Comparison of ENCODE assay signal across 10 mouse cellular contexts in the genomic region with DNA sequence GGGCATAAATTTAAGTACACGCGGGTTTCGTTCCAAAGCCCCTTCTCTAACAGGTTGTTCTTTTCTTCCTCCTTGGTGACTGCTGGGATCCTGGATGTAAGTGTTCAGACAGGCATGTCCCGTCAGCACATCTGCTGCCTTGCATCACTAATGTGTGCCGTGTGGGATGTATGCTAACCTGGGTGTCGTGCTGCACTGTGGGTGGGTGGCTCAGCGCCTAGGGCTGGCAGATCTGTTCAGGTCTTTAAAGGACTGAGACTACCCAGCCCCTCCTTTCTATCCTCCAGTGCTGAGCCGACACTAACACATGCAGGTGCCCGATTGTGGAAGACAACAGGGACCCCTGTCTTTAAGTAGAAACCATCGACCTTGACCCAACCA. TPM values are rescaled to one million over a fixed set of nuclear protein-coding genes. Genes with fewer than 3 reads are reported as not detected.
A peak's percentile ranks its signal among the peaks of the same experiment; 100 is the strongest.
DNase-seq lines count a peak whose midpoint lies in the region; ATAC-seq and TF ChIP-seq lines count a peak whose summit lies in the region.
"Had no signal": no experiment of that assay in that cellular context is flagged by ENCODE, and none has a peak within 500 bp of the region (broad histone marks: within the 10 kb centered on the region; RNA-seq: fewer than 3 reads in every experiment).

No protein-coding gene starts in this region.

- H3K9ac ChIP-seq in liver, embryonic 11.5 days (ENCODE audit: low read depth, low read length), result peak overlapping the region; percentile 1; the same call in 1 of the 2 replicates
- H3K9ac ChIP-seq in hindbrain, embryonic 16.5 days (ENCODE audit: low read depth, low read length), result no peak overlapping the region
- no peak overlapping the region for H3K9ac ChIP-seq in forebrain, embryonic 15.5 days (replicated peaks)
- H3K9ac ChIP-seq: heart, embryonic 15.5 days had no signal

- H3K27ac ChIP-seq in testis, adult 2 months (ENCODE audit: control insufficient read depth, insufficient read depth, low read depth, low read length), result no peak overlapping the region
- peak overlapping the region; percentile 47 for H3K27ac ChIP-seq in liver, embryonic 11.5 days (ENCODE audit: low read depth, low read length)
- H3K27ac ChIP-seq in hindbrain, embryonic 16.5 days (ENCODE audit: low read depth, low read length), result no peak overlapping the region
- no peak overlapping the region for H3K27ac ChIP-seq in forebrain, embryonic 15.5 days (replicated peaks)
- H3K27ac ChIP-seq: heart, embryonic 15.5 days; limb, embryonic 10.5 days had no signal

- WGBS in liver, embryonic 11.5 days, result 64% methylated on average over 10 of the region's 10 CpGs
- WGBS in hindbrain, embryonic 16.5 days, result 59% methylated on average over 10 of the region's 10 CpGs
- WGBS in forebrain, embryonic 15.5 days, result 77% methylated on average over 10 of the region's 10 CpGs

- no peak for TF ChIP-seq POLR2A in testis, adult 2 months (IDR thresholded peaks at IDR 0.05; ENCODE audit: control insufficient read depth, low read depth, low read length)

- ATAC-seq in liver, embryonic 11.5 days (replicated peaks; ENCODE audit: low FRiP score), result peak; percentile 48
- ATAC-seq in hindbrain, embryonic 16.5 days, result no peak
- no peak for ATAC-seq in forebrain, embryonic 15.5 days (replicated peaks)

- H3K27me3 ChIP-seq in testis, adult 2 months (ENCODE audit: control insufficient read depth, insufficient read depth, low read length), result no peaks in the 10 kb centered on the region
- no peaks in the 10 kb centered on the region for H3K27me3 ChIP-seq in liver, embryonic 11.5 days (replicated peaks; ENCODE audit: control insufficient read depth, insufficient read depth, low read length)
- H3K27me3 ChIP-seq in hindbrain, embryonic 16.5 days (replicated peaks; ENCODE audit: control insufficient read depth, insufficient read depth, low read length), result no peaks in the 10 kb centered on the region
- H3K27me3 ChIP-seq in forebrain, embryonic 15.5 days, result no peaks in the 10 kb centered on the region
- H3K27me3 ChIP-seq: heart, embryonic 15.5 days had no signal

- H3K4me1 ChIP-seq in testis, adult 2 months (ENCODE audit: control insufficient read depth, insufficient read depth, low read length), result peaks cover 11% of the 10 kb centered on the region
- peaks cover 16% of the 10 kb centered on the region for H3K4me1 ChIP-seq in liver, embryonic 11.5 days (replicated peaks; ENCODE audit: control insufficient read depth, insufficient read depth, low read length)
- H3K4me1 ChIP-seq in hindbrain, embryonic 16.5 days (ENCODE audit: control insufficient read depth, insufficient read depth, low read depth, low read length), result peaks cover 5% of the 10 kb centered on the region; the same call in 1 of the 2 replicates
- peaks cover 4% of the 10 kb centered on the region; the same call in 1 of the 2 replicates for H3K4me1 ChIP-seq in forebrain, embryonic 15.5 days

- DNase-seq in testis, postnatal 14 days (ENCODE audit: low spot score), result no peak
- peak; percentile 68 to 79 for DNase-seq in frontal cortex, postnatal 36 days (ENCODE audit: low spot score in 2 of 2)
- DNase-seq in liver, embryonic 11.5 days (ENCODE audit: low spot score), result no peak
- no peak for DNase-seq in c-Kit-positive CD71-positive TER-119-positive erythroid progenitor cells, embryonic 14.5 days (ENCODE audit: low spot score)
- DNase-seq: lung, postnatal 4 days had no signal

- no peak for TF ChIP-seq CTCF in testis, adult 2 months (IDR thresholded peaks at IDR 0.05; ENCODE audit: control insufficient read depth, insufficient read depth, insufficient replicate concordance, low read depth, low read length)

- H3K9me3 ChIP-seq in liver, embryonic 11.5 days (ENCODE audit: control insufficient read depth, low read length), result no peaks in the 10 kb centered on the region
- H3K9me3 ChIP-seq in hindbrain, embryonic 16.5 days (ENCODE audit: control insufficient read depth, low read length), result no peaks in the 10 kb centered on the region
- H3K9me3 ChIP-seq in forebrain, embryonic 15.5 days, result no peaks in the 10 kb centered on the region
- H3K9me3 ChIP-seq: heart, embryonic 15.5 days; limb, embryonic 10.5 days had no signal

- H3K4me3 ChIP-seq in testis, adult 2 months (ENCODE audit: control insufficient read depth, low read depth, low read length), result peak overlapping the region; percentile 35
- H3K4me3 ChIP-seq in liver, embryonic 11.5 days (ENCODE audit: low read depth, low read length), result no peak overlapping the region
- H3K4me3 ChIP-seq in hindbrain, embryonic 16.5 days (ENCODE audit: low read length), result no peak overlapping the region
- no peak overlapping the region for H3K4me3 ChIP-seq in forebrain, embryonic 15.5 days
- H3K4me3 ChIP-seq: heart, embryonic 15.5 days; limb, embryonic 10.5 days had no signal

- no peaks in the 10 kb centered on the region for H3K36me3 ChIP-seq in testis, adult 2 months (ENCODE audit: control insufficient read depth, insufficient read depth, low read length)
- H3K36me3 ChIP-seq in liver, embryonic 11.5 days (ENCODE audit: control insufficient read depth, insufficient read depth, low read length), result no peaks in the 10 kb centered on the region
- H3K36me3 ChIP-seq in hindbrain, embryonic 16.5 days (ENCODE audit: control insufficient read depth, insufficient read depth, low read length), result peaks cover 9% of the 10 kb centered on the region
- H3K36me3 ChIP-seq in forebrain, embryonic 15.5 days, result peaks cover 21% of the 10 kb centered on the region
- H3K36me3 ChIP-seq: heart, embryonic 15.5 days; limb, embryonic 10.5 days had no signal

- H3K4me2 ChIP-seq in liver, embryonic 11.5 days, result peak overlapping the region; percentile 49
- no peak overlapping the region for H3K4me2 ChIP-seq in hindbrain, embryonic 16.5 days (ENCODE audit: low read length)
- no peak overlapping the region for H3K4me2 ChIP-seq in forebrain, embryonic 15.5 days (replicated peaks)
- H3K4me2 ChIP-seq: heart, embryonic 15.5 days had no signal

RNA-seq across cellular contexts. Expression of gene Mrpl35, which starts 25.1 kb away (rescaled TPM):
- polyA plus RNA-seq in testis, adult 2 months (2012; rRNA removed), result 20.0 and 26.4 TPM in 2 replicates
- polyA plus RNA-seq in liver, embryonic 11.5 days (2014; fragmentation: Nextera tagmentation; extraction: Ambion mirVana), result 110 and 111 TPM in 2 replicates
- 40.8 and 43.5 TPM in 2 replicates for polyA plus RNA-seq in hindbrain, embryonic 16.5 days (2015; fragmentation: Nextera tagmentation; extraction: Ambion mirVana)
- 37.7 and 41.0 TPM in 2 replicates for polyA plus RNA-seq in forebrain, embryonic 15.5 days (2015; fragmentation: Nextera tagmentation; extraction: Ambion mirVana)

RNA-seq across cellular contexts. Expression of gene Immt, which starts 29.4 kb away (rescaled TPM):
- polyA plus RNA-seq in testis, adult 2 months (2012; rRNA removed), result 65.3 and 71.3 TPM in 2 replicates
- 222 and 247 TPM in 2 replicates for polyA plus RNA-seq in liver, embryonic 11.5 days (2014; fragmentation: Nextera tagmentation; extraction: Ambion mirVana)
- 162 and 165 TPM in 2 replicates for polyA plus RNA-seq in hindbrain, embryonic 16.5 days (2015; fragmentation: Nextera tagmentation; extraction: Ambion mirVana)
- polyA plus RNA-seq in forebrain, embryonic 15.5 days (2015; fragmentation: Nextera tagmentation; extraction: Ambion mirVana), result 149 and 151 TPM in 2 replicates

Comparison
In these comparisons a context has a peak if more than half of its experiments do, and no peak if none do; other contexts are left out.
1. DNase-seq: peak in frontal cortex, postnatal 36 days (2 of 2); none in testis, postnatal 14 days (single experiment), liver, embryonic 11.5 days (single experiment) and c-Kit-positive CD71-positive TER-119-positive erythroid progenitor cells, embryonic 14.5 days (single experiment).